Mouse (Mus musculus) ovary, adult 18-20 months (tissue): ENCODE results near the gene Gm1527.
"Not testable (repeated sequence)": the region's sequence is repeated elsewhere in the genome, so short reads cannot be mapped to it uniquely, and the experiment has no call there.

Experiments
- DNase-seq: peaks from one replicate; pipeline ENCODE4 v3.0.0; 2022; ENCODE audit warnings: low spot score, mixed read lengths

The Gm1527 gene

DNA sequence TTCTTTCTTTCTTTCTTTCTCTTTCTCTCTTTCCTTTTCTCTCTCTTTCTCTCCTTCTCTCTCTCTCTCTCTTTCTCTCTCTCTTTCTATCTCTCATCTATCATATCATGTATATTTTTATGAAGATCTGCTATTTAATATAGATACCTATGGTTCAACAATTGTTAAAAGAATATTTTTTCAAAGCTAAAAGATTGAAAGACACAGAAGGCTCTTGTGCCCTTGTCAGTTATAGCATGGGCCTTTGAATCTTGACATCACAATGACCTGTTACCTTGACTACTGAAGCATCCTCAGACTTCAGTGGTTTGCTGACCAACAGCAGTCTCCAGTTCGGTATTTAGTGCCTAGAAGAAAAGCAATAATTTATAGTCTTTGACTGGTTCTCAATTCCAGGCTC lies at the start of gene Gm1527:
Gm1527 (plus strand) TSS at position 301 of the 400 bp plus-strand sequence.
- DNase-seq, result no peak

DNA sequence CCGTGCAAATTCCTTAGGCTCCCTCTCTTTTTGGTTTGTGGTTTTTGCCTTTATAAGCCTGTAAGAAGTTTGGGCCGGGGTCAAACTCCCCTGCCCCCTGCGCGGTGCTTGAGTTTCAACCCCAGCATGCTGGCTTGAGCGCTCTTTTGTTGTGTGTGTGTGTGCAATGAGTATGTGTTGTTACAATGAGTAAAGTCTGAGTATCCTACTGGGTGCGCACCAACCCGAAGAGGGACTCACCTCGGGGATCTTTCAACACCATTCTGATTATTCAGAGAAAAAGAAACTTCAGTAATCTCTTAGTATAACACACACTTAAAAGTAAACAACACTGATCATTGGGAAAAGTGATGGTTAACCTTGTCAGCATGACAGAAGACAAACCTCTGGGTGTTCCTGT lies 49.2 kb upstream of the Gm1527 start:
- DNase-seq, result no peak

DNA sequence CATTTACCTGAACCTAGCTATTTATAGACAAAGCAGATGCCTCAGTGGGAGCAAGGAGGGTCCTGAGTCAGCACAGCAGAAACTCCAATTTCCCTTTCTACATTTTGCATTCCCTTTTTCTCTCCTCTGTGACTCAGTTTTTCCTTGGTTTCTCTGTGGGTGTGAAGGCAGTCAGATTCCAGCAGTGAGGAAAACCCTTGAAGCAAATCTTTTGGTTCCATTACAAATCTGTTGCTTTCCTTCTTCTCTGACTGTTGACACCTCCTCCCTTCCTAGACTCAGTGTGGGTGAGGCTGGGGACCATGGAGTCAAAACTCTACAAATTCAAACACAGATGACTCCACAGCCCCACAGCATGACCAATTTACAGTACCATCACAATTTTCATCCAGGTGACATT lies 45.3 kb upstream of the Gm1527 start:
- DNase-seq, result no peak

DNA sequence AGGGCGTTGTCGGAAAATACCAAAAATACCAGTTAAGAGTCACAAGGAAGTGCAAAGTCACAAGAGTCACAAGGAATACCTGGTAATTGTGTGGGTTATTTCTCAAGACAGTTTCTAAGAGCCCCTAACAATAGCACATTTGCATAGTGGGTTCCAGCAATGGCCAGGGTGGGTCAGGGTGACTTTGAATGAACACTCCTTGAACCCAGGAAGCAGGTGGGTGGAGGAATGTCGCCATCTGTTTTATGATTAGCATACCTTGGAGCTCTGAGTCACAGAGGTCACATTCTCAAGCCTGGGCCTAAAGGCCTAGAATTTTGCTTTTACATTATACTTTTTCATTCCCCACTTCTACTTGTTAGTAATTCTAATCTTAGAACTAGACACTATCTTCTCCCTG lies 40.2 kb upstream of the Gm1527 start:
- DNase-seq, result not testable (repeated sequence)

DNA sequence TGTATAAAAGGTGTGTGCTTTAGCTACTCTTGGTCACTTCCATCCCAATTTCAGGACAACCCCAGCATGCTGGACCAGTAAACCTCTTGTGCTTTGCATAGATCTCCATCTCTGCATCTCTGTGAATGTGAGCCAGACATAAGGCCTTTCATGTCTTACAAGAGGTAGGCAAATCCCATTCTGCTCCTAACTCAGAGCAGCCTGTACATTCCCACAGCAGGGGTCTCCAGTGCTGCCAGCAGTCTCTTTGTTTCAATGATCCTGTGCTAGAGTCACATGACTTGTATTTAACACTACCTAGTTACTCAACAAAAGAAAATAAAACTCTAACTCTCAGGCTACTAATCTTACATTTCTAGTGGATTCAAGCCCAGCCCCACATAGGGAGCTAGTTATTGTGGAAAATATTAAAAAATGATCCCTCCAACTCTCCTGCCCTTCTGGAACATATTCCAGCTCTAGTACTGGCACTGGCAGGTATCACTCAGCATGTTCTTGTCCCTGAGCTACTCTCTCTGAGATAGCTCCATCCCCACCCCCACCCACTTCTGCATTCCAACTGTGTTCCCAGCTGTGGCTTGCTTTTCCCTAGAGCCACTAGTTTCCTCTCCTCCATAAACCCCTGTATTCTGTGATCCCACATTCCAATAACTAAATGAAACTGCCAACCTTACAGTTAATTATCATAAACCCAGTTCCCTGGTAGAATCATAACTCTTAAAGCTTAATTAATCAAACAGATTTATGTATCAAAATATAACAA lies 32.6 kb upstream of the Gm1527 start:
- not testable (repeated sequence) for DNase-seq

DNA sequence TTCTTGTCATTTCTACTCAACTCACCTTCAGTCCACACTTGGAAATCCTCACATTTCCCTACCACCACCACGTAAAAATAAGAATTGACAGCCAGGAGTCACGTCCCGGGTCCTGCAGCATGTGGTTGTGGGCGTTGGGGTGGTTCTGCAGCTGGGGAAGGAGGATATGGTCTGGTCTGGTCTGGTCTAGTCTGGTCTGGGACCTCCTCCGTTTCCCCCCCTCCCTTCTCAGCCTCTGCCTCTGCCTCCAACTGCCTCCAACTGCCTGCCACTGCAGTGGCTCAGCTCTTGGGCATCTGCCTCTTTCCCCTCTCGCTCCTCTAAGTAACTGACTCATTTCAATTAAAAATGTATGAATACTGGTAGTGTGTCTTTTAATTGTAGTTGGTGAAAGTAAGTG lies 4.5 kb downstream of the Gm1527 start:
- DNase-seq, result not testable (repeated sequence)

DNA sequence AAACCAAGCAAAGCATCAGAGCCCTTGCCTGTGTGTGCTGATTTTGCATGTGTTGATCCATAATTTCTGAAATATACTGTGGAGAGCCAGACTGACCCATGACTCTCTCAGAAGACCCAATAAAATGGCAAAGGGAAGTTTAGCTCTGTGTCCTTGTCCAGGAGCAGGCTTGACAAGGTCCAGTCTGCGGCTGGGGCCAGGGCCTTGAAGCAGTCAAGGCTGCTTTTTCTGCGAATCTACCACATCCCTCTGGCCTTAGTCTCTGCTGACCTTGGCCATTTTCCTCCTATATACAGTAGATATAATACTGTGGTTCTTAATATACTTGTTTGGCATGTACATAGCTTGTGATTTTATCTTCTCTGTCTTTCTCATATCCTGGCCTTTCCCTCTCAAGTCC lies 73.5 kb downstream of the Gm1527 start:
- DNase-seq, result peak; percentile 11

DNA sequence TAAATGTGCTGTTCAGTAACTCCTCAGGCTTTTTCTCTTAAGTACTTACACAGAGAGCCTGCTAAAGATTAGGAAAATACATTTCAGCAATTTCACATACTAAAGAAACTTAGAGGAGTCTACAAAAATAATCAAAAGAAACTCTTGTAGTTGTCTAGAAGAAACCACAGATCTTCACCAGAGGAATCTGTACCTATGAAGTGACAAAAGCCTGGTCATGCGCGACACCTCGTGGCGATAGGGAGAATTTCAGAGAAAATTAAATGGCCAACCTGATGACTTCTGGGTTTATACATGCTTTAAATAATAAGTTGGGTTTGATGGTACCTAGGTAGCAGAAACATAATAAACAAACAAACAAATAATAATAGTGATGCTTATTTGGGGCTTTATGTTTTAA lies 76.4 kb downstream of the Gm1527 start:
- peak; percentile 3 for DNase-seq
